Mouse (Mus musculus): ENCODE measurements around the gene Lrrc71.

DNA sequence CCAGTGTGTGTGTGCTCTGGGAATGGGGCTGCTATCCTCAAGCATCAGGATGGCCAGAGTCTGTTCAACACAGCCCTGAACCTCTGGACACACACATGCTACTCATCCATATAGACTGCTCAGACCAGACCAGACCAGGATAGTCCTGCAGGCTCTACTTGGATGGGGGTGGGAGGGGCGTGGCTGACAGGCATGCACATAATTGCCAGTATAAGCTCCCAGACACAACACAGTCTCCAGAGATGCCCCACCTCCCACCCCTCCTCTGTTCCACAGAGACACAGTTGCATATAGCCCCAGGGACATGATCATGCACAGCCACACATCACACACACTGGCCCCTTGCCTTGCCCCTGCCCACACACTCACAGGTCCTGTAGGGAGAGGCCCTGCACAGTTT is 40.8 kb upstream of the Lrrc71 start:
- no peak for TF ChIP-seq POLR2A (IDR thresholded peaks at IDR 0.05; ENCODE audit: low read depth, low read length)
- TF ChIP-seq CTCF (IDR thresholded peaks at IDR 0.05; ENCODE audit: extremely low read depth, insufficient read length, insufficient replicate concordance, low read depth, low read length), result no peak
